Mouse (Mus musculus): ENCODE results near the gene Trem2.

GRCm38 (mm10) chr17:48341947-48342346, 4.3 kb upstream of the Trem2 start:
- TF ChIP-seq CTCF (IDR thresholded peaks at IDR 0.05; ENCODE audit: extremely low read depth, insufficient read depth, low read length) = no peak
- TF ChIP-seq POLR2A (IDR thresholded peaks at IDR 0.05; ENCODE audit: extremely low read depth, insufficient read depth, low read length) = no peak

All from cortical plate, adult 2 months (tissue).